Mouse (Mus musculus) small intestine, adult 2 months (tissue): ENCODE results near the gene Dhx33.

Experiments used
- CTCF ChIP-seq: fragments of 200-500 bp; IDR thresholded peaks from 2 replicates; pipeline ENCODE4 v1.5.1; 2012; ENCODE audit warnings: low read depth, mild to moderate bottlenecking, control low read depth, inconsistent platforms, low read length, moderate library complexity, mixed read lengths; ENCODE audit not compliant: insufficient replicate concordance, insufficient read length; ENCODE audit errors: extremely low read depth
- POLR2A ChIP-seq: fragments of 200-500 bp; IDR thresholded peaks from 2 replicates; pipeline ENCODE4 v1.6.1; 2012; ENCODE audit warnings: low read depth, mild to moderate bottlenecking, control low read depth, inconsistent platforms, low read length, moderate library complexity

GRCm38 (mm10) chr11:71005046-71005445 lies 809 bp upstream of the Dhx33 start:
- TF ChIP-seq CTCF (no peak), POLR2A (no peak)
